Mouse (Mus musculus) cerebellum, postnatal 10 days (tissue): ENCODE measurements around the gene Prr18.
A peak's percentile ranks its signal among the peaks of the same experiment; 100 is the strongest.
"Not testable (repeated sequence)": the region's sequence is repeated elsewhere in the genome, so short reads cannot be mapped to it uniquely, and the experiment has no call there.

Source experiments
- DNase-seq, 2 experiments: peaks; one replicate each; pipeline ENCODE4 v3.0.0; 2021; ENCODE audit warnings: mixed read lengths in 2 of 2

Gene Prr18

GRCm38 (mm10) chr17:8337159-8337558 lies at the start of gene Prr18:
Gene Prr18, plus strand, starts transcription at chr17:8337459.
- DNase-seq, result not testable (repeated sequence)

- DNase-seq, result no peak
Measured at GRCm38 (mm10) chr17:8289993-8290679, 47.1 kb upstream of the Prr18 start.

GRCm38 (mm10) chr17:8290736-8291135 lies 46.5 kb upstream of the Prr18 start:
- DNase-seq, result no peak

GRCm38 (mm10) chr17:8295825-8296224 lies 41.4 kb upstream of the Prr18 start:
- DNase-seq, result no peak

GRCm38 (mm10) chr17:8296313-8296844 lies 40.9 kb upstream of the Prr18 start:
- DNase-seq, result no peak

- DNase-seq, result no peak
Measured at GRCm38 (mm10) chr17:8297746-8298145, 39.5 kb upstream of the Prr18 start.

GRCm38 (mm10) chr17:8298281-8298680 lies 39.0 kb upstream of the Prr18 start:
- DNase-seq, result no peak

- no peak for DNase-seq
Measured at GRCm38 (mm10) chr17:8299524-8299923, 37.7 kb upstream of the Prr18 start.

GRCm38 (mm10) chr17:8301515-8301914 lies 35.7 kb upstream of the Prr18 start:
- no peak for DNase-seq

GRCm38 (mm10) chr17:8302772-8303438 lies 34.4 kb upstream of the Prr18 start:
- no peak for DNase-seq

- no peak for DNase-seq
Measured at GRCm38 (mm10) chr17:8303671-8304070, 33.6 kb upstream of the Prr18 start.

GRCm38 (mm10) chr17:8305801-8306200 lies 31.5 kb upstream of the Prr18 start:
- DNase-seq, result no peak

GRCm38 (mm10) chr17:8310838-8311614 lies 26.2 kb upstream of the Prr18 start, which contains the start of gene Sft2d1:
Gene Sft2d1, plus strand, starts transcription at chr17:8311102.
- DNase-seq, result peak; percentile 99

- no peak for DNase-seq
Measured at GRCm38 (mm10) chr17:8311751-8312150, 25.5 kb upstream of the Prr18 start.

GRCm38 (mm10) chr17:8313976-8314375 lies 23.3 kb upstream of the Prr18 start:
- DNase-seq, result no peak

- peak; percentile 54 to 55 for DNase-seq
Measured at GRCm38 (mm10) chr17:8316251-8316650, 21.0 kb upstream of the Prr18 start.

- DNase-seq, result not testable (repeated sequence)
Measured at GRCm38 (mm10) chr17:8326877-8327276, 10.4 kb upstream of the Prr18 start.

- DNase-seq, result peak; percentile 46 to 57
Measured at GRCm38 (mm10) chr17:8328511-8329174, 8.6 kb upstream of the Prr18 start.

- no peak for DNase-seq
Measured at GRCm38 (mm10) chr17:8330602-8331001, 6.7 kb upstream of the Prr18 start.

- peak; percentile 80 for DNase-seq
Measured at GRCm38 (mm10) chr17:8339666-8340374, 2.6 kb downstream of the Prr18 start.

GRCm38 (mm10) chr17:8340407-8341359 lies 3.4 kb downstream of the Prr18 start:
- peak; percentile 84 to 86 for DNase-seq
